ENCODE assay signal across 9 mouse cellular contexts in the genomic region with DNA sequence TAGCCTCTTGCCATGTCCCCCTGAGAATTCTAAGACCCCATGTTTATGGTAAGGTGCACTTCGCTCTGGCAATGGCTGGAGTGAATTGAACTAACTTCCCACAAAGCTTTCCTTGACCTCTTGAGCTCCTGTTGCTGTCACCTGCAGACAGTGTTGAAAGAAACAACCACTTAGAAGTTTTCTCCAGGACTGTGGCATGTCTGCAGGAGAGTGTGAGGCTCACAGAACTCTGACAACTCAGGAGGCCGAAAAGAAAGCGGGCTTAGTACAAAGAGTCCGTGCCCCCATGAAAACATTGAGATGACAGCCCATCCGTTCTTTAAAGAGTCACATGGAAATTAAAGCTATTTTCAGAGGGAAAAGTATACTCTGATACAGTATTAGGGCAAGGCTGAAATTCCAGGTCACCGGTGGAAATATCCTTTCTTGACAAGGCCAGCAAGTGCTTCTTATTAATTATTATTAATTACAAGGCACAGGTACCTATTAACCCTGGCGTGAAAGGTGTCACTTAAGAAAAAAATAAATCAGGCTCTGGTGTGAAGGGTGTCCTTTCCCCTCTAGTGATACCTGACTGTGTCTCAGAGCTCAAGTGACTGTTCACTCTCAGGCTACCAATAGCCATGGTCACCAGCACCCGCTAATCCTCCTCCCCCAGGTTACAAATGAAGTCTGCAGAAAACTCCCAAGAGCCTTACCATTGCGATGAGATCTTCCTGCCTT.
DNase-seq lines count a peak whose midpoint lies in the region; ATAC-seq and TF ChIP-seq lines count a peak whose summit lies in the region.
"Had no signal": no experiment of that assay in that cellular context is flagged by ENCODE, and none has a peak within 500 bp of the region (broad histone marks: within the 10 kb centered on the region; RNA-seq: fewer than 3 reads in every experiment).

No protein-coding gene starts in this region.

- 0 out of 2 replicates have a peak, but pooled peaks have one; percentile 8 for ATAC-seq in heart, postnatal 0 days (ENCODE audit: insufficient read depth, low read depth)
- no peak for ATAC-seq in embryonic facial prominence, embryonic 13.5 days (ENCODE audit: insufficient number of reproducible peaks, insufficient read depth, low FRiP score, low TSS enrichment, low read depth)
- no peak for ATAC-seq in forebrain, embryonic 13.5 days
- no peak for ATAC-seq in midbrain, embryonic 11.5 days (ENCODE audit: low FRiP score)
- no peak for ATAC-seq in activated CD4-positive, CD25-positive, alpha-beta regulatory T cell, adult 4 months

- no peak overlapping the region for H3K27ac ChIP-seq in heart, postnatal 0 days (ENCODE audit: low read depth)
- H3K27ac ChIP-seq in embryonic facial prominence, embryonic 13.5 days = no peak overlapping the region
- no peak overlapping the region for H3K27ac ChIP-seq in forebrain, embryonic 13.5 days
- no peak overlapping the region for H3K27ac ChIP-seq in midbrain, embryonic 11.5 days (ENCODE audit: low read depth, low read length)

- peak overlapping the region; percentile 45 for H3K4me2 ChIP-seq in heart, postnatal 0 days (ENCODE audit: low read depth, low read length)
- peak overlapping the region; percentile 50 for H3K4me2 ChIP-seq in embryonic facial prominence, embryonic 13.5 days
- peak overlapping the region; percentile 54 for H3K4me2 ChIP-seq in forebrain, embryonic 13.5 days
- peak overlapping the region; percentile 18 for H3K4me2 ChIP-seq in midbrain, embryonic 11.5 days

- H3K27me3 ChIP-seq in heart, postnatal 0 days (ENCODE audit: control insufficient read depth, insufficient read depth, low read length) = no peaks in the 10 kb centered on the region
- H3K27me3 ChIP-seq in embryonic facial prominence, embryonic 13.5 days = no peaks in the 10 kb centered on the region
- H3K27me3 ChIP-seq in forebrain, embryonic 13.5 days = no peaks in the 10 kb centered on the region
- no peaks in the 10 kb centered on the region for H3K27me3 ChIP-seq in midbrain, embryonic 11.5 days (ENCODE audit: control insufficient read depth, insufficient read depth, low read length)

- intact Hi-C loops in heart, postnatal 14 days (cut with DNase I) = no loop called here

- no peak overlapping the region for H3K9ac ChIP-seq in heart, postnatal 0 days (replicated peaks; ENCODE audit: low read depth, low read length)
- H3K9ac ChIP-seq in embryonic facial prominence, embryonic 13.5 days = no peak overlapping the region
- peak overlapping the region; percentile 43 for H3K9ac ChIP-seq in forebrain, embryonic 13.5 days
- no peak overlapping the region for H3K9ac ChIP-seq in midbrain, embryonic 11.5 days (ENCODE audit: low read length)

- TF ChIP-seq EP300 in heart, postnatal 0 days (IDR thresholded peaks at IDR 0.05; ENCODE audit: low read depth) = no peak

- peak overlapping the region; percentile 13; the same call in 1 of the 2 replicates for H3K4me3 ChIP-seq in heart, postnatal 0 days (ENCODE audit: low read depth, low read length)
- peak overlapping the region; percentile 22; the same call in 1 of the 2 replicates for H3K4me3 ChIP-seq in embryonic facial prominence, embryonic 13.5 days
- H3K4me3 ChIP-seq in forebrain, embryonic 13.5 days = peak overlapping the region; percentile 13
- no peak overlapping the region for H3K4me3 ChIP-seq in midbrain, embryonic 11.5 days (ENCODE audit: low read depth, low read length)

- DNase-seq in heart, postnatal 0 days (ENCODE audit: low spot score) = no peak
- DNase-seq in heart, postnatal 14 days = no peak
- no peak for DNase-seq in midbrain, embryonic 11.5 days (ENCODE audit: low spot score, missing footprints)
- DNase-seq in layer of hippocampus, adult 18-20 months (ENCODE audit: low spot score in 2 of 2) = no peak
- no peak for DNase-seq in Muller cell, postnatal 12 days (ENCODE audit: inconsistent ontology term)

- no peaks in the 10 kb centered on the region for H3K9me3 ChIP-seq in heart, postnatal 0 days (replicated peaks; ENCODE audit: control insufficient read depth, low read length)
- H3K9me3 ChIP-seq in embryonic facial prominence, embryonic 13.5 days = no peaks in the 10 kb centered on the region
- no peaks in the 10 kb centered on the region for H3K9me3 ChIP-seq in forebrain, embryonic 13.5 days (replicated peaks)
- H3K9me3 ChIP-seq in midbrain, embryonic 11.5 days (ENCODE audit: control insufficient read depth, low read length) = no peaks in the 10 kb centered on the region

- no peak for TF ChIP-seq CTCF in heart, postnatal 0 days (IDR thresholded peaks at IDR 0.05; ENCODE audit: low read depth)

- H3K36me3 ChIP-seq in heart, postnatal 0 days (replicated peaks; ENCODE audit: control insufficient read depth, insufficient read depth, low read length) = no peaks in the 10 kb centered on the region
- H3K36me3 ChIP-seq in embryonic facial prominence, embryonic 13.5 days = no peaks in the 10 kb centered on the region
- no peaks in the 10 kb centered on the region for H3K36me3 ChIP-seq in forebrain, embryonic 13.5 days (ENCODE audit: poor library complexity, severe bottlenecking)
- no peaks in the 10 kb centered on the region for H3K36me3 ChIP-seq in midbrain, embryonic 11.5 days (ENCODE audit: control insufficient read depth, insufficient read depth, low read length)
- H3K36me3 ChIP-seq: G1E had no signal

- H3K4me1 ChIP-seq in heart, postnatal 0 days (ENCODE audit: control insufficient read depth, insufficient read depth) = no peaks in the 10 kb centered on the region
- H3K4me1 ChIP-seq in embryonic facial prominence, embryonic 13.5 days = peaks cover 7% of the 10 kb centered on the region
- peaks cover 14% of the 10 kb centered on the region for H3K4me1 ChIP-seq in forebrain, embryonic 13.5 days
- peaks cover 10% of the 10 kb centered on the region for H3K4me1 ChIP-seq in midbrain, embryonic 11.5 days (ENCODE audit: control insufficient read depth, insufficient read depth, low read length)

- 58% methylated on average over 9 of the region's 9 CpGs for WGBS in heart, postnatal 0 days
- WGBS in embryonic facial prominence, embryonic 13.5 days = 65% methylated on average over 9 of the region's 9 CpGs
- 51% methylated on average over 9 of the region's 9 CpGs for WGBS in forebrain, embryonic 13.5 days
- 71% methylated on average over 9 of the region's 9 CpGs for WGBS in midbrain, embryonic 11.5 days
